Mouse (Mus musculus): Measurements from ENCODE around the gene Lmnb2.

GRCm38 (mm10) chr10:80952449-80952848 lies 34.4 kb upstream of the Lmnb2 start:
- TF ChIP-seq CTCF (IDR thresholded peaks at IDR 0.05; ENCODE audit: extremely low read depth, insufficient read depth, low read length): no peak
- no peak for TF ChIP-seq POLR2A (IDR thresholded peaks at IDR 0.05; ENCODE audit: extremely low read depth, insufficient read depth, low read length)
